Mouse (Mus musculus): ENCODE results near the gene Bcas3. TPM values are rescaled to one million over a fixed set of nuclear protein-coding genes. Genes with fewer than 3 reads are reported as not detected.

Gene Bcas3
- polyA plus RNA-seq, 1 experiment, result 35.1 TPM

- Histone ChIP-seq H3K27ac (ENCODE audit: insufficient read depth, low read depth, low read length) (no peak overlapping the region), H3K4me1 (ENCODE audit: control insufficient read depth, insufficient read depth, low read length) (peaks cover 4% of the 10 kb centered on the region), H3K4me3 (ENCODE audit: insufficient read depth, low read length) (0 out of 2 replicates have a peak overlapping the region, but pooled peaks have one; percentile 6)
- TF ChIP-seq CTCF (IDR thresholded peaks at IDR 0.05; ENCODE audit: low read depth, low read length), result no peak
- TF ChIP-seq POLR2A (IDR thresholded peaks at IDR 0.05; ENCODE audit: borderline replicate concordance, low read depth, low read length), result no peak
Measured at GRCm38 (mm10) chr11:85837648-85838423, 484.9 kb downstream of the Bcas3 start.

- H3K4me1 ChIP-seq (ENCODE audit: control insufficient read depth, insufficient read depth, low read length), result peaks cover 7% of the 10 kb centered on the region
- no peak for TF ChIP-seq POLR2A (IDR thresholded peaks at IDR 0.05; ENCODE audit: borderline replicate concordance, low read depth, low read length)
- TF ChIP-seq CTCF (IDR thresholded peaks at IDR 0.05; ENCODE audit: low read depth, low read length), result no peak
- no peak overlapping the region for H3K4me3 ChIP-seq (ENCODE audit: insufficient read depth, low read length)
- no peak overlapping the region for H3K27ac ChIP-seq (ENCODE audit: insufficient read depth, low read depth, low read length)
Measured at GRCm38 (mm10) chr11:85838424-85839257, 485.7 kb downstream of the Bcas3 start.

GRCm38 (mm10) chr11:85839258-85840030, 486.5 kb downstream of the Bcas3 start:
- peaks cover 7% of the 10 kb centered on the region for H3K4me1 ChIP-seq (ENCODE audit: control insufficient read depth, insufficient read depth, low read length)
- no peak overlapping the region for H3K27ac ChIP-seq (ENCODE audit: insufficient read depth, low read depth, low read length)
- no peak overlapping the region for H3K4me3 ChIP-seq (ENCODE audit: insufficient read depth, low read length)
- TF ChIP-seq POLR2A (IDR thresholded peaks at IDR 0.05; ENCODE audit: borderline replicate concordance, low read depth, low read length), result no peak
- no peak for TF ChIP-seq CTCF (IDR thresholded peaks at IDR 0.05; ENCODE audit: low read depth, low read length)

GRCm38 (mm10) chr11:85840031-85840802, 487.2 kb downstream of the Bcas3 start:
- H3K4me3 ChIP-seq (ENCODE audit: insufficient read depth, low read length), result peak overlapping the region; percentile 29
- H3K4me1 ChIP-seq (ENCODE audit: control insufficient read depth, insufficient read depth, low read length), result peaks cover 7% of the 10 kb centered on the region
- no peak overlapping the region for H3K27ac ChIP-seq (ENCODE audit: insufficient read depth, low read depth, low read length)
- TF ChIP-seq POLR2A (IDR thresholded peaks at IDR 0.05; ENCODE audit: borderline replicate concordance, low read depth, low read length), result no peak
- TF ChIP-seq CTCF (IDR thresholded peaks at IDR 0.05; ENCODE audit: low read depth, low read length), result no peak

GRCm38 (mm10) chr11:85840803-85841145, 487.8 kb downstream of the Bcas3 start:
- Histone ChIP-seq H3K4me1 (ENCODE audit: control insufficient read depth, insufficient read depth, low read length) (peaks cover 7% of the 10 kb centered on the region), H3K4me3 (ENCODE audit: insufficient read depth, low read length) (peak overlapping the region; percentile 29), H3K27ac (ENCODE audit: insufficient read depth, low read depth, low read length) (no peak overlapping the region)
- no peak for TF ChIP-seq CTCF (IDR thresholded peaks at IDR 0.05; ENCODE audit: low read depth, low read length)
- TF ChIP-seq POLR2A (IDR thresholded peaks at IDR 0.05; ENCODE audit: borderline replicate concordance, low read depth, low read length), result no peak

- peaks cover 7% of the 10 kb centered on the region for H3K4me1 ChIP-seq (ENCODE audit: control insufficient read depth, insufficient read depth, low read length)
Measured at GRCm38 (mm10) chr11:85841211-85841681, 488.3 kb downstream of the Bcas3 start.

GRCm38 (mm10) chr11:85841980-85842379, 489.0 kb downstream of the Bcas3 start:
- no peak overlapping the region for H3K27ac ChIP-seq (ENCODE audit: insufficient read depth, low read depth, low read length)
- no peak for TF ChIP-seq POLR2A (IDR thresholded peaks at IDR 0.05; ENCODE audit: borderline replicate concordance, low read depth, low read length)
- peak; percentile 26; the same call in 1 of the 2 replicates for TF ChIP-seq CTCF (IDR thresholded peaks at IDR 0.05; ENCODE audit: low read depth, low read length)
- peak overlapping the region; percentile 38 for H3K4me3 ChIP-seq (ENCODE audit: insufficient read depth, low read length)
- peaks cover 7% of the 10 kb centered on the region for H3K4me1 ChIP-seq (ENCODE audit: control insufficient read depth, insufficient read depth, low read length)

More at GRCm38 (mm10) chr11:85841211-85841681, 488.3 kb downstream of the Bcas3 start:
- TF ChIP-seq POLR2A (IDR thresholded peaks at IDR 0.05; ENCODE audit: borderline replicate concordance, low read depth, low read length) (no peak), CTCF (IDR thresholded peaks at IDR 0.05; ENCODE audit: low read depth, low read length) (no peak)
- H3K27ac ChIP-seq (ENCODE audit: insufficient read depth, low read depth, low read length), result no peak overlapping the region
- H3K4me3 ChIP-seq (ENCODE audit: insufficient read depth, low read length), result no peak overlapping the region

GRCm38 (mm10) chr11:85842596-85843346, 489.8 kb downstream of the Bcas3 start:
- Histone ChIP-seq H3K4me1 (ENCODE audit: control insufficient read depth, insufficient read depth, low read length) (peaks cover 7% of the 10 kb centered on the region), H3K27ac (ENCODE audit: insufficient read depth, low read depth, low read length) (no peak overlapping the region), H3K4me3 (ENCODE audit: insufficient read depth, low read length) (peak overlapping the region; percentile 70)
- TF ChIP-seq POLR2A (IDR thresholded peaks at IDR 0.05; ENCODE audit: borderline replicate concordance, low read depth, low read length) (no peak), CTCF (IDR thresholded peaks at IDR 0.05; ENCODE audit: low read depth, low read length) (no peak)
